Mouse (Mus musculus) cerebellum, adult 9-10 months (tissue): ENCODE measurements around the gene Crp.

ENCODE experiments used
- DNase-seq: peaks from one replicate; pipeline ENCODE4 v3.0.0; 2022

Gene Crp

DNA sequence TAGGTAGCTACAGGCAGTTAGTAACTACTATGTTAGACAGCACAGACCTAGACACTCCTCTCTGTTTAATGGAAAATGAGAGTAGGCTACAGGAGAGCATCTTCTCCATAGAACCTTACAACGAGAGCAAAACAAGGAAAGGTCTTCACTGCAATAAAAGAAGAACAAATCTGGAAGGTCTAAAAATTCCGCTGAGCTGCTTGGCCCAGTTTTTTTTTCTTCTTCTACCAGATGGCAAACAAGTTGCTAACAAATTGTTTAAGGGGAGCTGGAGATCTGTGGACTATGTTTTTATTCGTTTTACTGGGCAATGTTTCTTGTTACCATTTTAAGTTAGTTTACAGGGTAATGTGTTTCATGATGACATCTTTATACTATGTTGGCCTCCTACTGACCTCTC lies 53.4 kb downstream of the Crp start:
- DNase-seq, result no peak

DNA sequence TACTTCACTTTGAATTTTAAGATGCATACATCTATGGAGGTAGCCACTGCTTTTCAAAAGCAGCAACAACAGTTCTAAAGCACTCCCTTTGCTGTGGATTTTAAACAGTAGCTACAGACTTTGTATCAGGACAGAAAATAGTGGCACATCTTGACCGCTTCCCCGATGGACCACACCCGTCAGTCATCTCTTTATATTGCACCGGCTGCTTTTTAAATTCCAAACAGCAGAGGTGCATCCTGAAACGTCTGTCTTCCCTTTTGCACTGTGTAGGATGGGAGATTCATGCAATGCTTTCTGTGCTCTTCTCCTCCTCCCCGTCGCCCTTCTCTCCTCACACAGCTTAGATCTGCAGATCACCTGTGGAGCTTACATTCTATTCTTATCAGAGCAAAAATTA lies 57.3 kb downstream of the Crp start:
- DNase-seq, result no peak

DNA sequence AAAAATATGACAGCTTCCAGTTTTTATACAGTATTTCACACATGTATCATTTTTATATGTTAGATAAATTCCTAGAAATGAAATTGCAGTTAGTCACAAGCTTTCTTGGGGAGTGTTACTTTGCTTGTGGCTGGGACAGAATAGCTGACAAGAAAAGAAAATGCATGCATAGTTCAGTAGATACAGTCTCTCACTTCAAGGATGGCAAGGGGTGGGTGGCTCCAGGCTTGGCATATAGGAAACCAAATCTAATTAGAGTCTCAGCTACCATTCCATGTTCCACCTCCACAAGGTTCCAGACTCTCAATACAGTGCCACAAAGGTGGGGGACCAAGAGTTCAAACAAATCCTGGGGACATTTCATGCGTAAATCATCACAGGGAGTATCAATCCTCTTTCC lies 61.7 kb downstream of the Crp start:
- no peak for DNase-seq

DNA sequence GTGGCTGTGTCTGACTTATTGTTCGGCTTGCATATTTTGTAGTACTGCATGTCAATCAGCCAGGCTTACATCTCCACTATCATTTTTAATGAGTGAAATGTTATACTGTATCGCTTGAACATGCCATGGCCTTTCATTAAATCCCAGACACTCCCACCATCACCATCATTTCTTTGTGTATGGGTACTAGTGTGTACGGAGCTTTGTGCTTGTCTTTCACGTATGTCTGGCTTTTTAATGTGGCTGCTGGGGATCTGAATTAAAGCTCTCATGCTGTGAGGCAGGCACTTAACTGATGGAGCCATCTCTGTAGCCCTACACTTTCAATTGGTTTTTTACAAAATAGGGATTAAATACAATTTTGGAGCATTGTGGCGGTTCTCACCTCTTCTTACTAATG lies 81.3 kb downstream of the Crp start:
- no peak for DNase-seq

DNA sequence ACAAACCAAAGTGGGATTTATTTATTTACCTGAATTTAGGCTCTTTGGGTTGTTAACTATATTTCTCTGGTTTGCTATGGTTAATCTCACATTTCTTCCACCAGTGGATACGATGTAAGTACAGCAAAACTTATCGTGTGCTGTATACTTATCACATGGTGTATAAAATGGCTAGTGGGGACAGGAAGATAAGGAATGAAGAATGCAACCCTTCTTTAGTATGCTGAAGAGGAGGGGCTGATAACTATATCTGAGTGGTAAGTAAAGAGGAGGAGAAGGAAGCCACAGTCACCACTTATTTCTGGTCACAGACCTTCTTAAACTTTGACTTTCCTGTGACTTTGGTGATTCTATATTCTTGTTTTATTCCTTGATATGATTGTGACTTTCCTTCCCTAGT lies 87.5 kb downstream of the Crp start:
- no peak for DNase-seq

DNA sequence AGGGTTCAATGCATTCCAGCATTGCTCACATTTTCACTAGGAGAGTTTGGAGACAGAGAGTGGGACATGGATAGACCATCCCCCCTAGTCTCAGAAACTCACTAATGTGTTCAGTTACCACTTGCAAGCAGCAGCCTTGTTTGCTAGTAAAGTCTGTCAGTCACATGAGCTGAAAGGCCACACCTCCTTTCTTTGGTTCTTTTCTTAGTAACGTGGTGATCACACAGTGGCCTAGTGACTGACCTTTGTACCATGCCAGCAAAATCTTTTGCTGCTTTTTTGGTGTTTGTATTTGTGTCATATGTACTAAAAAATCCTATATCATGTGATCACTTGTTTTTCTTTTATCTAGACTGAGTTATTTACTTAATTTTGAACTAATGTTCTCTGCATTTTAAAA lies 88.0 kb downstream of the Crp start:
- no peak for DNase-seq

DNA sequence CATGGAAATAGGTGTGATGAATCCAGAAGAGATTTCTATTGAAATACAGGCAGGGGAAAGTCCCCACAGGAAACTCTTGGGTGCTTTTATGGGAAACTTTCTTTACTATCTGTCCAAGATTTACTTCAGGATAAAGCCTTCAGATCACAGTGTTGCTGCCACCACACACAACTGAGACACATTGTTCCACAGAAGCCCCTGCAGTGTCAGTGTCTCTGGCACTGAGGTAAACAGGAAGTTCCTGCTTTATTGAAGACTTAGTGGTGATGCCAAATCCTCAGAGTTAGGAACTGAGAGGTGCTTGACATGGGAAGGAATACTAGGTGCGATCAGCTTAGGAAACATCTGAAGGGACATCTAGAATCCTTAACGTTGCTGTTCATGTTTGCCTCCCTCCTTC lies 131.1 kb downstream of the Crp start:
- DNase-seq, result no peak

DNA sequence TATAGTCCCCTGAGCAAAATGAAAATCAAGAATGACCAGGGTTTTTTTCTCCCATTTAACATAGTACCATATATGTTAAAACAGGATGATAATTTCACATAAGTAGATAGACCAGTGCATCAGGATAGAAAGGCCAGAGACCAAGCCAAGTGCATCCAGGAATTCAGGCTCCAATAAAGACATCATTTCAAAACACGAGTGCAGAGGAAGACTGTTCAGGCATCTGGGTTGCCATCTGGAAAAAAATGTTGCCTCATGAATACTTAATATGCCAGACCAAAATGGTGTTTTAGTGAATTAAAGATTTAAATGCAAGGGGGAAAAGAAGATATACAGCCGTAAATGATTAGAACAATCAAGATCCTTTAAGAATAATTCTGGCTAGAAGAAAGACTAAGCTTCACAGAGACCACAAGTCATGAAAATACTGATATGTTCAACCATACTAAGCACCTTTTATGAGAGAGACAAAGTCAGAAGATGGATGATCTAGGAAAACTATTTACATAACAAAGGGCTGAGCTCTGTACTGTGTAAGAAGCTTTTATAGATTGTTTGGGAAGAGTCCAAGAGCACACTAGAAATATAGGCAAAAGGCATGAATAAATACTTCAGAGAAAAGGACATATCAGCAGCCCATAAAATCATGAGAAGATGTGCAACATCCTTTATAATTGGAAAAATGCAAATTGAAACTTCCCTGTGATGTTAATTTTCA lies 149.3 kb downstream of the Crp start:
- DNase-seq, result no peak

DNA sequence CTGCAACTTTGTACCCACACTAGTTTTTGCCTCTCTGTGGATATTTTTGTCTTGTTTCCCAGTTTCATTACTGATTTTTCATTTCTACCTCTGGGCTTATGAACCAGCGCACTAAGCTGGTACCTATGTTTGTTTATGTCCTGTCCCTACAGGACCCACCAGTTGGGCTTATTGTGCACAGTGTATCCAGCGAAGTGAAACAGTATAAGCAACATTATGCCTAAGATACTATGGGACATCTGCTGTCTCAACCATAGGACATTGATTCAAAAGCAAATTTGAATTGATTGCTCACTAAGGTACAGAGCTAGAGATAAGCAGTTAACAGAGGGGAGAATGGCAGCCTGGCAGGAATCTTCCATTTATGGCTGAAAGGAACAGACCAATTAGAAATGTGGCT lies 150.3 kb downstream of the Crp start:
- no peak for DNase-seq

DNA sequence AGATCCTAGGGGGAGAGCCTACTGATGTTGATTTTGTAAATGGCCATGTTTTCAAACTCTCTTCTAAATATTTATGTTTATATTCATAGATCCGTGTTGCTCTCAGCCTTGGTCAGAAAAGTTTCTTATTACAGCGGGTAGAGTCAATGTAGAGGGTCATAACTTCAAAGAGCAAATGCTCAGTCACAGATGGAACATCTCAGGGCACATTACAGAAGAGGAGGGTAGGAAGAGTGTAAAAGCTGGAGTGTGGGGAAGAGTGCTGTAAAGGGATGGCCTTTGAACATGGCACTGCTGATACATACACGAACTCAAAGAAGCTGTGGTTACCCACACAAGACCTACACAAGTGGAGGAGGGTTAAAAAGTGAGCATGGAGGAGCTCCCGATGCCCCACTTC lies 177.4 kb downstream of the Crp start:
- no peak for DNase-seq

DNA sequence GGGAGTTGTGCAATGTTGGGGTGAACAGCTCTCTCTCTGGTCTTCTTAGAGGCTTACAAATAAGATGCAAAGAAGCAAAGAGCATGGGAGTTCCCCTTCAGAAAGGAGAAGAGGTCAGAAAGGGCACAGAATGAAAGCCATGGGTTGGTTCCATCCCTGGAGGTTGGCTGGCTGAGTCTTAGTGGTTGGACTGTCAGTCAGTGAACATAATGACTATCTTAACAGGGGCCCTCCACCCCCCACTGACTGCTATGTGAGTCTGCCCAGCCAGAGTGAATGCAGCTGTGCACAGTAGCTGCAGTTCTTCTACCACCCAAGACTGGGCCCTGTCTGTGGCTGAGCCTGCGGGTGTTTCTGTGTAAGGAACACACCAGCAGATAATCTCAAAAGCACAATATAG lies 178.8 kb downstream of the Crp start:
- no peak for DNase-seq
